Mouse (Mus musculus) sigmoid colon, adult 10 weeks (tissue): ENCODE data around the gene Arhgap6. TPM values are rescaled to one million over a fixed set of nuclear protein-coding genes. Genes with fewer than 3 reads are reported as not detected.

Experiments
- polyA plus RNA-seq: library from polyadenylated mRNA; stranded (reverse); fragments of 350-450 nt; fragmentation: Illumina TruSeq; extraction: RNeasy Lipid Tissue Mini Kit (QIAGEN cat#74804); gene quantifications from one replicate; pipeline ENCODE4 v1.2.3, GENCODE M21; 2014; ENCODE audit warnings: low read depth, low replicate concordance

Gene Arhgap6
- 18.0 TPM for polyA plus RNA-seq

GRCm38 (mm10) chrX:168794974-168795858, at the start of gene Arhgap6:
TSS of gene Arhgap6 (plus strand) at chrX:168795099.

GRCm38 (mm10) chrX:169187100-169187499, 392.2 kb downstream of the Arhgap6 start, which contains the start of gene Amelx:
TSS of gene Amelx (minus strand) at chrX:169187200.

GRCm38 (mm10) chrX:169319945-169320667, 525.2 kb downstream of the Arhgap6 start, which contains the start of gene Hccs:
TSS of gene Hccs (minus strand) at chrX:169320372.

Other genes with a start within 250 kb of the Arhgap6 start
- gene Frmpd4, start 217.9 kb upstream of the Arhgap6 start, polyA plus RNA-seq: 0.82 TPM
- 146 TPM for gene Msl3, start 121.2 kb upstream of the Arhgap6 start, polyA plus RNA-seq